Mouse (Mus musculus): ENCODE data around the gene Mtch1. TPM values are rescaled to one million over a fixed set of nuclear protein-coding genes. Genes with fewer than 3 reads are reported as not detected.

Mtch1 gene
- 10 to 100 TPM; 92.5 to 99.1 TPM for total RNA-seq (2023)

DNA sequence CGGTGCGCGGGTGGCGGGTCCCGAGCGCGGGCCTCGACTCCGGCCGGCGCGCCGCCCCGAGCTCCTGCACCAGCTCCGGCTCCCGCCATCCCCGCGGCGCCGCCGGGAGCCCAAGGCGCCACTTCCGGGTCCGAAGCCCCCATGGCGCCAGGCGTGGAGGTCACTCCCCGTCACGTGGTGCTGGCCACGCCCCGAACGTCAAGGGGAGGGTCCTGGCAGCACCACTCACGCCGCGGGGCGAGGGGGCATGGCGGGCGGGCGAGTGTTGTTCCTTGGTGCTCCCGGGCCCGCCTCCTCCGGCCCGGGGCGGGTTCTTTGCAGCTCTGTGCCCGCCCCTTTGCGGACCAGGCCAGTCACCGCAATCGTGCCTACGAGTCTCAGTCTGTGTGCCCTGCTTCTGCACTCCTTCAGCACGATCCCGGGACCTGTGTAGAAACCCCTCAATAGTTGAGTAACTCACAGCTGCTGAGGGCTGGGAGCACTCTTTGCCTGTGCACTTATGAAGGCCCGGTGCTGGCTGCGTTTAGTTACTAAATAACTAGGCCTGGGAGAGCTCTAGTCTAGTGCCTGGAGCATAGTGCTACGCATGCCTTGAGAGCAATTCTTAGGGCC lies at the start of gene Mtch1:
Mtch1 (minus strand) TSS at position 290 of the 612 bp plus-strand sequence.

DNA sequence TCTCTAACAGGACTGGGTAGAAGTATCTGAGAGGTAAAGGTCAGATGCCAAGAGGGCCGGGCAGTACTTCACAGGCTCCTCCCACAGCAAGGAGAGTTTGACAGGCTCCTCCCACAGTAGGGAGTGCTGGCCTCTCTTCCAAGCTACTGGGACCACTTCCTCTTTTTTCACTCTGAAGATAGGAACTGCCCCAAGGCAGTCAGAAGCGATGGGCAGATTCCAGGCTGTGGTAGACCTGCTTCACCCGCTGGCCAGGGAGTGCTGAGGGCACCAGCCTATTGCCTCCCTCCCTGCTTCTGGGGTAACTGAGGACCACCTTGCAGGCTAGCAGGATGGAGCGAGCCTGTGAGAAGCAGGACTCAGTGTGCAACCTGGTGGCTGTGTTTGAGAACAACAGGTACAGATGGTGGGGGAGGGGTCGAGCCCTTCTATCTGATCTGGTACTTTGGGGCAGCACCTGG lies 13.1 kb upstream of the Mtch1 start, which contains the start of gene Fgd2:
Fgd2 (plus strand) TSS at position 154 of the 461 bp plus-strand sequence.

DNA sequence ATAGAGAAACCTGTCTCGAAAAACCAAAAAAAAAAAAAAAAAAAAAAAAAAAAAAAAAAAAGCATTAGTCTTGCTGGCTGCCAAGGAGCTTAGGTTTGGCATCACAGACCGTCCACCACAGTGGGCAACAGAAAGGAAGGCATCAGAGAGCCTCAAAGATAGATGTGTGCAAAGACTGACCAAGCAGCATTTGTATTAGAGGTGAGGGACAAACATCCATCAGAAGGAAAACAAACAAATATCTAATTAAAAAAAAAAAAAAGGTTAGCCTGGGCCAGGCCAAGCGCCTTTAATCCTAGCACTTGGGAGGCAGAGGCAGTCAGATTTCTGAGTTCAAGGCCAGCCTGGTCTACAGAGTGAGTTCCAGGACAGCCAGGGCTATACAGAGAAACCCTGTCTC lies 30.4 kb downstream of the Mtch1 start, which contains the start of gene Pi16:
Pi16 (plus strand) TSS at position 301 of the 400 bp plus-strand sequence.

Other genes starting within 250 kb of the Mtch1 start
- gene Rab44, start 233.8 kb downstream of the Mtch1 start, total RNA-seq (2023) = 10 to 100 TPM; 19.2 to 34.7 TPM
- gene Cpne5, start 109.8 kb downstream of the Mtch1 start, total RNA-seq (2023) = under 1 TPM; 0.06 to 0.10 TPM
- gene Ppil1, start 83.7 kb downstream of the Mtch1 start, total RNA-seq (2023) = 1 to 10 TPM; 6.7 to 9.2 TPM
- 10 to 100 TPM; 60.0 to 73.2 TPM for gene BC004004, start 79.1 kb downstream of the Mtch1 start, total RNA-seq (2023)
- gene Pi16, start 30.3 kb downstream of the Mtch1 start, total RNA-seq (2023) = 10 to 100 TPM; 53.3 to 59.4 TPM
- gene Fgd2, start 13.0 kb upstream of the Mtch1 start, total RNA-seq (2023) = 100 to 1,000 TPM; 194 to 212 TPM
- gene Pim1, start 142.8 kb upstream of the Mtch1 start, total RNA-seq (2023) = 1,000 to 10,000 TPM; 1,228 to 1,267 TPM
- gene Gm17657, start 201.7 kb upstream of the Mtch1 start, total RNA-seq (2023) = not detected
- 10 to 100 TPM; 14.0 to 16.3 TPM for gene Tbc1d22b, start 201.9 kb upstream of the Mtch1 start, total RNA-seq (2023)
- gene Tmem217, start 204.5 kb upstream of the Mtch1 start, total RNA-seq (2023) = not detected